Mouse (Mus musculus) E14TG2a.4 (cell line): ENCODE measurements at regions not wholly inside any gene's neighbourhood (a gene's known extent, or its start where the extent isn't known, plus 50 kb on each side); places are given as distances from the start of the nearest gene placed in this dataset.

Experiments used
- CTCF ChIP-seq: conservative IDR thresholded peaks from 2 replicates; pipeline ENCODE4 v1.5.1; 2014; ENCODE audit warnings: low read length
- NANOG ChIP-seq: IDR thresholded peaks from 2 replicates; pipeline ENCODE4 v1.6.1; 2014; ENCODE audit warnings: borderline replicate concordance, low read length, mixed read lengths
- POU5F1 ChIP-seq: IDR thresholded peaks from 2 replicates; pipeline ENCODE4 v1.6.1; 2014; ENCODE audit warnings: low read length, borderline replicate concordance

GRCm38 (mm10) chr10:56539827-56540511, 162.8 kb downstream of the Gja1 start:
- no peak for TF ChIP-seq CTCF
- TF ChIP-seq POU5F1, result no peak
- TF ChIP-seq NANOG, result no peak
